Mouse (Mus musculus): ENCODE measurements around the gene Utrn.

GRCm38 (mm10) chr10:12430399-12430798 is 438.8 kb downstream of the Utrn start:
- TF ChIP-seq CTCF (IDR thresholded peaks at IDR 0.05; ENCODE audit: low read depth, low read length) (no peak), POLR2AphosphoS5 (IDR thresholded peaks at IDR 0.05; ENCODE audit: insufficient replicate concordance, low read depth, low read length) (no peak), TAL1 (conservative IDR thresholded peaks at IDR 0.05; ENCODE audit: low read depth, low read length) (no peak)
